Mouse (Mus musculus) CH12.LX (cell line): ENCODE measurements around the gene Cmas. TPM values are rescaled to one million over a fixed set of nuclear protein-coding genes. Genes with fewer than 3 reads are reported as not detected.

Experiments used
- DNase-seq: peaks from one replicate; pipeline ENCODE4 v3.0.0-alpha.2; 2013; ENCODE audit errors: extremely low read depth
- H3K27ac ChIP-seq: 2 replicates; pipeline ENCODE4 v1.5.1; 2012; ENCODE audit warnings: low read depth, mild to moderate bottlenecking, control low read depth, moderate library complexity; ENCODE audit not compliant: insufficient read depth
- H3K27me3 ChIP-seq: replicated peaks from 2 replicates; pipeline ENCODE3; 2012; ENCODE audit warnings: inconsistent platforms
- H3K36me3 ChIP-seq, 2 experiments: replicated peaks in 1 of 2; 2 replicates each; pipeline versions ENCODE3 to v1.6.1; 2012; ENCODE audit warnings: inconsistent platforms in 1 of 2, low read length in 1 of 2, mild to moderate bottlenecking in 1 of 2, mixed read lengths in 1 of 2, moderate library complexity in 1 of 2; ENCODE audit not compliant: control insufficient read depth in 1 of 2, insufficient read depth in 1 of 2
- H3K4me1 ChIP-seq, 2 experiments: 2 replicates each; pipeline ENCODE4 v1.6.1; 2012; ENCODE audit warnings: inconsistent platforms in 1 of 2, moderate library complexity in 1 of 2; ENCODE audit not compliant: insufficient read depth in 2 of 2, control insufficient read depth in 1 of 2
- H3K4me2 ChIP-seq: 2 replicates; pipeline ENCODE4 v1.6.1; 2012; ENCODE audit warnings: low read depth, mild to moderate bottlenecking, control low read depth; ENCODE audit not compliant: poor library complexity, insufficient read depth, severe bottlenecking
- H3K4me3 ChIP-seq, 3 experiments: fragments of 150-350 bp in 1 of 3; sonication (generic) in 1 of 3; replicated peaks in 1 of 3; 2 replicates each; pipeline versions ENCODE3 to v1.5.1; 2011 to 2012; ENCODE audit warnings: low read depth in 2 of 3, low read length in 2 of 3, mild to moderate bottlenecking in 2 of 3, moderate library complexity in 2 of 3, control low read depth in 1 of 3, improper control_type of control experiment in 1 of 3, inconsistent platforms in 1 of 3, mixed read lengths in 1 of 3; ENCODE audit not compliant: poor library complexity in 1 of 3
- H3K79me2 ChIP-seq: replicated peaks from 2 replicates; pipeline ENCODE4 v1.6.1; 2012; ENCODE audit warnings: mild to moderate bottlenecking, moderate library complexity; ENCODE audit not compliant: control insufficient read depth, poor library complexity, insufficient read depth, severe bottlenecking; ENCODE audit errors: extremely low read depth
- H3K9ac ChIP-seq: 2 replicates; pipeline ENCODE4 v1.6.1; 2012; ENCODE audit warnings: low read depth, mild to moderate bottlenecking, control low read depth, moderate library complexity; ENCODE audit not compliant: insufficient read depth
- H3K9me3 ChIP-seq: replicated peaks from 2 replicates; pipeline ENCODE3; 2012; ENCODE audit warnings: low read length, inconsistent platforms, mixed read lengths
- CHD2 ChIP-seq: IDR thresholded peaks from 2 replicates; pipeline ENCODE4 v1.6.1; 2011; ENCODE audit warnings: low read length, improper control_type of control experiment
- CTCF ChIP-seq, 2 experiments: IDR thresholded peaks in 1 of 2; conservative IDR thresholded peaks in 1 of 2; 2 replicates each; pipeline ENCODE4 v1.5.1; 2011 to 2012; ENCODE audit warnings: low read depth in 2 of 2, low read length in 2 of 2, improper control_type of control experiment in 1 of 2, inconsistent platforms in 1 of 2, mild to moderate bottlenecking in 1 of 2, moderate library complexity in 1 of 2
- EP300 ChIP-seq: IDR thresholded peaks from 2 replicates; pipeline ENCODE4 v1.6.1; 2011; ENCODE audit warnings: low read length, improper control_type of control experiment
- ETS1 ChIP-seq: conservative IDR thresholded peaks from 2 replicates; pipeline ENCODE4 v1.6.1; 2012; ENCODE audit warnings: low read depth, mild to moderate bottlenecking, inconsistent platforms, low read length, improper control_type of control experiment, moderate library complexity
- IRF4 ChIP-seq: IDR thresholded peaks from 2 replicates; pipeline ENCODE4 v1.6.1; 2014; ENCODE audit warnings: low read depth, mild to moderate bottlenecking, inconsistent platforms, low read length, improper control_type of control experiment
- KAT2A ChIP-seq: IDR thresholded peaks from 2 replicates; pipeline ENCODE4 v1.6.1; 2012; ENCODE audit warnings: low read length, improper control_type of control experiment, inconsistent platforms; ENCODE audit not compliant: insufficient replicate concordance
- MAX ChIP-seq: IDR thresholded peaks from 2 replicates; pipeline ENCODE4 v1.6.1; 2011; ENCODE audit warnings: low read length, improper control_type of control experiment
- POLR2AphosphoS2 ChIP-seq: IDR thresholded peaks from 2 replicates; pipeline ENCODE4 v1.6.1; 2011; ENCODE audit warnings: low read depth, low read length, improper control_type of control experiment
- RAD21 ChIP-seq: IDR thresholded peaks from 2 replicates; pipeline ENCODE4 v1.6.1; 2011; ENCODE audit warnings: low read depth, mild to moderate bottlenecking, low read length, improper control_type of control experiment, moderate library complexity
- RCOR1 ChIP-seq: conservative IDR thresholded peaks from 2 replicates; pipeline ENCODE4 v1.6.1; 2012; ENCODE audit warnings: low read depth, mild to moderate bottlenecking, inconsistent platforms, low read length, improper control_type of control experiment
- UBTF ChIP-seq: IDR thresholded peaks from 2 replicates; pipeline ENCODE4 v1.6.1; 2012; ENCODE audit warnings: low read depth, mild to moderate bottlenecking, inconsistent platforms, low read length, improper control_type of control experiment, moderate library complexity
- USF1 ChIP-seq: IDR thresholded peaks from 2 replicates; pipeline ENCODE4 v1.6.1; 2014; ENCODE audit warnings: low read depth, mild to moderate bottlenecking, inconsistent platforms, low read length, improper control_type of control experiment
- ZMIZ1 ChIP-seq: IDR thresholded peaks from 2 replicates; pipeline ENCODE4 v1.6.1; 2012; ENCODE audit warnings: low read depth, mild to moderate bottlenecking, inconsistent platforms, low read length, improper control_type of control experiment
- ZNF384 ChIP-seq: IDR thresholded peaks from 2 replicates; pipeline ENCODE4 v1.6.1; 2012; ENCODE audit warnings: low read depth, low read length, improper control_type of control experiment, inconsistent platforms
- dilution Hi-C: fragments of 300-500 bp; cut with MboI; formaldehyde crosslinking; loops from 2 replicates; pipeline ENCODE4 v1.14.3; 2020; ENCODE audit warnings: low sequenced_read_pairs; ENCODE audit not compliant: extremely low pct_unique_long_range_greater_than_20kb, extremely low pct_ligation_motif_present
- in situ Hi-C: fragments of 300-500 bp; cut with MboI; formaldehyde crosslinking; loops from 3 replicates; pipeline ENCODE4 v1.14.3; 2019; ENCODE audit warnings: low sequenced_read_pairs, low pct_ligation_motif_present, low pct_unique_long_range_greater_than_20kb, mixed read lengths
- polyA plus RNA-seq: library from polyadenylated mRNA; unstranded; fragments of >175 nt; gene quantifications from 2 replicates; pipeline ENCODE4 v1.2.1, GENCODE M21; 2012; ENCODE audit warnings: low read depth; ENCODE audit not compliant: insufficient read length
- total RNA-seq, 2 experiments: library from RNA; depleted of rRNA; stranded (reverse); fragments of 300-350 nt in 1 of 2; fragments of >200 nt in 1 of 2; gene quantifications; 2 replicates each; pipeline ENCODE4 v1.2.3; 2012 to 2014

Cmas gene
- total and polyA plus RNA-seq, 3 experiments: 39.5 to 63.9 (median 62.4) TPM

GRCm38 (mm10) chr6:142795655-142796441, 39.4 kb downstream of the Cmas start:
- Histone ChIP-seq H3K4me2 (no peak overlapping the region), H3K4me1 (peaks cover 2 to 6% of the 10 kb centered on the region in 2 experiments; a peak in 3 of 4 replicates)

GRCm38 (mm10) chr6:142797996-142798395, 41.5 kb downstream of the Cmas start:
- Histone ChIP-seq H3K4me2 (no peak overlapping the region), H3K4me3 (no peak overlapping the region), H3K9ac (no peak overlapping the region), H3K27me3 (no peaks in the 10 kb centered on the region), H3K27ac (no peak overlapping the region), H3K36me3 (no peaks in the 10 kb centered on the region), H3K79me2 (no peaks in the 10 kb centered on the region), H3K4me1 (peaks cover 2 to 6% of the 10 kb centered on the region in 2 experiments; a peak in 3 of 4 replicates), H3K9me3 (no peaks in the 10 kb centered on the region)
- TF ChIP-seq CHD2: no peak
- TF ChIP-seq CTCF (conservative IDR thresholded peaks at IDR 0.05 in 1 of 2, IDR thresholded peaks at IDR 0.05 in 1 of 2; ENCODE audit: low read depth in 2 of 2, low read length in 2 of 2): no peak
- TF ChIP-seq ZMIZ1: no peak
- no peak for TF ChIP-seq KAT2A
- no peak for DNase-seq
- dilution Hi-C loops (no loop called here), in situ Hi-C loops (no loop called here)

More at GRCm38 (mm10) chr6:142795655-142796441, 39.4 kb downstream of the Cmas start:
- H3K27ac ChIP-seq: no peak overlapping the region
- H3K4me3 ChIP-seq: no peak overlapping the region
- no peak for DNase-seq
- H3K36me3 ChIP-seq: no peaks in the 10 kb centered on the region
- H3K9me3 ChIP-seq: no peaks in the 10 kb centered on the region
- in situ Hi-C loops (no loop called here), dilution Hi-C loops (no loop called here)
- H3K27me3 ChIP-seq: no peaks in the 10 kb centered on the region
- no peak overlapping the region for H3K9ac ChIP-seq
- H3K79me2 ChIP-seq: no peaks in the 10 kb centered on the region
- TF ChIP-seq IRF4: no peak
- TF ChIP-seq EP300: no peak
- TF ChIP-seq MAX: no peak
- TF ChIP-seq UBTF: no peak
- TF ChIP-seq POLR2AphosphoS2: no peak
- no peak for TF ChIP-seq RCOR1
- TF ChIP-seq ETS1: no peak
- no peak for TF ChIP-seq ZNF384

GRCm38 (mm10) chr6:142798837-142799236, 42.4 kb downstream of the Cmas start:
- peaks cover 2 to 6% of the 10 kb centered on the region in 2 experiments; a peak in 3 of 4 replicates for H3K4me1 ChIP-seq
- no peaks in the 10 kb centered on the region for H3K27me3 ChIP-seq
- TF ChIP-seq USF1: no peak
- TF ChIP-seq RAD21: no peak
- TF ChIP-seq, all 38 proteins: peak for 0
- H3K9ac ChIP-seq: no peak overlapping the region
- no peak overlapping the region for H3K27ac ChIP-seq
- no peak for DNase-seq
- H3K79me2 ChIP-seq: no peaks in the 10 kb centered on the region
- no peaks in the 10 kb centered on the region for H3K36me3 ChIP-seq
- H3K9me3 ChIP-seq: no peaks in the 10 kb centered on the region
- dilution Hi-C loops (no loop called here), in situ Hi-C loops (no loop called here)
- H3K4me2 ChIP-seq: no peak overlapping the region
- H3K4me3 ChIP-seq: no peak overlapping the region
